Mouse (Mus musculus) brown adipose tissue, adult 24 weeks (tissue): ENCODE data around the gene Fdx1. TPM values are rescaled to one million over a fixed set of nuclear protein-coding genes. Genes with fewer than 3 reads are reported as not detected.

Experiments used
- H3K27ac ChIP-seq: fragments of 200-500 bp; replicated peaks from 2 replicates; pipeline ENCODE4 v1.5.1; 2012; ENCODE audit warnings: low read depth, mild to moderate bottlenecking, low read length
- H3K4me1 ChIP-seq: fragments of 200-500 bp; 2 replicates; pipeline ENCODE4 v1.6.1; 2012; ENCODE audit warnings: low read length, mixed read lengths; ENCODE audit not compliant: control insufficient read depth, insufficient read depth, insufficient read length
- H3K4me3 ChIP-seq: fragments of 200-500 bp; 2 replicates; pipeline ENCODE4 v1.5.1; 2012; ENCODE audit warnings: low read depth, mild to moderate bottlenecking, low read length, moderate library complexity; ENCODE audit not compliant: insufficient read depth
- polyA plus RNA-seq: library from polyadenylated mRNA; stranded (reverse); fragments of >200 nt; gene quantifications from 2 replicates; pipeline ENCODE4 v1.2.4, GENCODE M21; 2012; ENCODE audit not compliant: missing spikeins, insufficient read depth, insufficient read length

Fdx1 gene
- polyA plus RNA-seq, 1 experiment, result 169 TPM

DNA sequence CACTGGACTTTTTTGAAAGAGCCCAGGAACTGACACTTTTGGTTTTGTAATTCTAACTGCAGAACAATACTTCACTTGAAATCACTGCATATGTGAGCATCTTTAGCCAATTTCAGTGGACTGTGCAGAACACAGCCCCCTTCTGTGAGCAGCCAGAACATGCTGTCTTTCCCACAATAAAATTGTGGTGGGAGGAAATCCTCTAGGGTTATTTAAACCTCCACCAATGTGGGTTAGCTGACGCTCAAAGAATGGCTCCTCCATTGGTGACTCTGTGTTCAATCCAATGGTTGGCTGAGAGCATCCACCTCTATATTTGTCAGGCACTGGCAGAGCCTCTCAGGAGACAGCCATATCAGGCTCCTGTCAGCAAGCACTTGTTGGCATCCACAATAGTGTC lies 28.7 kb downstream of the Fdx1 start:
- H3K4me1 ChIP-seq, result no peaks in the 10 kb centered on the region
- no peak overlapping the region for H3K27ac ChIP-seq
- no peak overlapping the region for H3K4me3 ChIP-seq

DNA sequence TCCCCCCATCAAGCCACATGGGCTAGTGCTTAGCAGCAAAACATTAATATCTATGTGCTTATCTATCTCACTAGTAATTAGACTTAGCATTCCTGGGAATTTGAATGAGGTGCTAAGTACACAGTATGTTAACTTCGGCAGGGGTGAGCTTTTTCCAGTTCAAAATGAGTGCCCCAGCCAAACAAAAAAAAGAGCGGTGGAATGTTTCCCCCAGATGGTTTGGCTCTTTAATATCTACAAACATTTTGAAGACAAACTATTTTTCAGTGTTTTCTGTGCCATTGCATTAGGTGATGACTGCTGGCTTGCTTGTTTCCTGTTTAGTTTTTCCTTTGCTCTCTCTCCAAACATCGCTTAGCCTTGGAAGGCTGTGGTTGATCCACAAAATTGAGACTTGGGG lies 31.4 kb downstream of the Fdx1 start:
- no peaks in the 10 kb centered on the region for H3K4me1 ChIP-seq
- H3K27ac ChIP-seq, result no peak overlapping the region
- no peak overlapping the region for H3K4me3 ChIP-seq

DNA sequence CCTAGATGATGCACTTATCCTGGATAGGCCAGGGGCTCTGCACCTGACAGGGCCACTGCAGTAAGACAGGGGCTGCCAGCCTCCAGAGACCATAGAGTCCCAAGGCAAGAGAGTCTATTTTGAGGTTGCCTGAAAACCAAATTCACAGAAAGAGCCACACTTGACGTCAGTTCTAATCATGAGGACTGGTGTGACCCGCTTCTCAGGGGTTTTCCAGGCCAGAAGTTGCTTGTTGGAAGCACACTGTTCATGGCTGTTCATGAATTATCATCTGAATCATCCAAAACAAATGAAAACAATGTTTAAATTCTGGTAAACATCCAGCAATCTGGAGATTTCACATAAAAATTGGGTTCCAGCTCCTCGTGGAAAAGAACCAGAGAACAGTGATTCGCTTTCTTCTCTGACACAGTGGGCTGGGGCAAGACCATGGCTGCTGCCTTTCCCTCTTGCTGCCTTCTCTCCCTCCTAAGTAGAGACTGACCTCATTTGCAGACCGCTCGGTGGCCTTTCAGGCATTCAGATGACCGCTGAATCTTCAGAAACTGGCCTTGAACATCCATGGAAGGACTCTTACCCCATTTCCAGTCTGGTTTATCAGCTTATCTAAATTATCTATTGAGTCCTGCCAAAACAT lies 32.2 kb downstream of the Fdx1 start:
- no peak overlapping the region for H3K4me3 ChIP-seq
- no peaks in the 10 kb centered on the region for H3K4me1 ChIP-seq
- H3K27ac ChIP-seq, result no peak overlapping the region

DNA sequence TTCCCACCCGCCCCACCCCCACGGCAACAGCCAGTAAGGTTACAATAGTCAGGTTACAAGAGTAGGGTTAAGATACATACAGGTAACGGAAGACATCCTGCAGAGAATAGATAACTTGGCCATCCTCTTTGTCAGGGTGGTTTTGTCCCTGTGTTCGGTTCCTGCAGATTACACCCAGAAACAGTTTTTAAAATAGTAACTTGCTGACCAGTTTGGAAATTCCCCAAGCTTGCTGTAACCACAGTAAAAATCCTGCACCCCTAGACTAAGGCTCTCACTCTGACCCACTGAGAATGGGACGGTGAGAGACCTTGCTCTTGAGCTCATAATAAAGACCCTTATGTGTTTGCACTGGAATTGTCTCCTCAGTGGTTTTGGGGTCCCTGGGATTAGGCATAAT lies 33.4 kb downstream of the Fdx1 start:
- H3K4me3 ChIP-seq, result no peak overlapping the region
- H3K27ac ChIP-seq, result no peak overlapping the region
- no peaks in the 10 kb centered on the region for H3K4me1 ChIP-seq

DNA sequence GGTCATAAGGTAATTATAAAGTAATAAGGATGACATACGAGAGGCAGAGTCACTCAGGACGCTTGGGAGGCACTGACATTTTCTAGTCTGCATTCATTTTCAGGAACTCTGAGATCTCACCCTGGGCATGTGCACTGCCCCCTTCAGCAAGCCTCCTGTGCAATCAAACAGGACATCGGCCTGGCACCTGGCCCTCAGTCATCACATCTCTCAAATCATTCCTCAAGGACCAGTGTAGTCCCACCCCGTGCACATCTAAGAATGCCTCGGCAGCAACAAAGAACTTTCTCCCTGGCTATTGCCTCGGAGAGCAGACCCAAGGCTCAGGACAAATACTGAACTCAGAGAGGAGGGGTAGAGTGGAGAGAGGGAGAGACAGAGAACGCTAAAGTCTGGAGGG lies 34.7 kb downstream of the Fdx1 start:
- Histone ChIP-seq H3K27ac (no peak overlapping the region), H3K4me3 (no peak overlapping the region), H3K4me1 (no peaks in the 10 kb centered on the region)

DNA sequence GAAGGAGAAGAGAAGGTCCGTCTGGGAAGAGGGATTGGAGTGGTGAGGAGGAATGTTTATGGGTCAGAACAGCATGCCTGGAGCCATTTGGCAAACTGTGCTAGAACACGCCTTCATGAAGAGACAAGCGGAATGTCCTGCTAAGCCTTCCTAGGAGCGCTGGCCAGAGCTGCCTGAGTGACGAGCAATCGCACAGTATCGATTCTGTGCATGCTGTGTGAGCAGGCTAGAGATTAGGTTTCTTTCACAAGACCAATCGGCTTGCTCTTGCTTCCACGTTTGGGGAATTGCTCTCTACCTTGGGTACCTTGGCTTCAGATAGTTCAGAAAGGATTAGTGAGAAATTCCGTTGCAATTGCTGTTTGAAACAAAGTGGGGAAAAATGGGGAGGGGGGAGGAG lies 35.2 kb downstream of the Fdx1 start:
- H3K4me3 ChIP-seq, result no peak overlapping the region
- H3K27ac ChIP-seq, result no peak overlapping the region
- H3K4me1 ChIP-seq, result no peaks in the 10 kb centered on the region

DNA sequence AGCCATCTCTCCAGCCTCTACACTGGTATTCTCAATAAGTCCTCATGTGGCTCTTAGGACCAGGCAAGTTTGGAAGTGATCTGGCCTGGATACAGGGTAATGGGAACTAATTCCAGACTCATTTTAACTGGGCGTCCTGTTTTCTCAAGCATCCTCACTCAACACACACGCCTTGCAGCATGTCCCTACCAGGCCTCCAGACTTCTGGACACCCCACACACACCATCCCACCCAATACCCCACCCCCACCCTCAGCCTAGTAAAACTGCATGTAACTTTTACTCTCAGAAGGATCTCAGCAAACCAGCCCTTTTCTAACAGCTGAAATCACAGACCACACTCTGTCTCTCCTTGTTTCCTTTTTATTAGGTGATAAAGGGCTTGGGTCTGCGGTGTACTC lies 35.7 kb downstream of the Fdx1 start:
- H3K27ac ChIP-seq, result no peak overlapping the region
- H3K4me1 ChIP-seq, result no peaks in the 10 kb centered on the region
- H3K4me3 ChIP-seq, result no peak overlapping the region

DNA sequence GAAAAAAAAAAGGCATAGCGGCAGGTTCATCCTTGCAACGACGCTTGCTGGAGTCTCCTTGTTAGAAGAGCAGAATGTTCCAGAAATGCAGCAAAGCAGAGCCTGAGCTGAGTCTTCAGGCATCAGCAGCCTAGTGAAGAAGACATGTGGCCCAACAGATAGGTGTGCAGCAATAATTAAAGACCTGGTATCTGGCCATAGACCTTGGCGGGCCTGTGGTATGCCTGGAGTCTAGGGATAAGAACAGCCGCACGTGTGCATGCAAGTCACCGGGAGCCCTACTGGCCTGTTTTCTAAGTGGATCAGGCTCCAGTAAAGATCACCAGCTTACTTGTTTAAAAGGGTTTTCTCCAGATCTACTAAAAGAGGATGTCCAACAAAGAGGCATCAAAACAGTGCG lies 36.7 kb downstream of the Fdx1 start:
- no peak overlapping the region for H3K27ac ChIP-seq
- no peaks in the 10 kb centered on the region for H3K4me1 ChIP-seq
- H3K4me3 ChIP-seq, result no peak overlapping the region

DNA sequence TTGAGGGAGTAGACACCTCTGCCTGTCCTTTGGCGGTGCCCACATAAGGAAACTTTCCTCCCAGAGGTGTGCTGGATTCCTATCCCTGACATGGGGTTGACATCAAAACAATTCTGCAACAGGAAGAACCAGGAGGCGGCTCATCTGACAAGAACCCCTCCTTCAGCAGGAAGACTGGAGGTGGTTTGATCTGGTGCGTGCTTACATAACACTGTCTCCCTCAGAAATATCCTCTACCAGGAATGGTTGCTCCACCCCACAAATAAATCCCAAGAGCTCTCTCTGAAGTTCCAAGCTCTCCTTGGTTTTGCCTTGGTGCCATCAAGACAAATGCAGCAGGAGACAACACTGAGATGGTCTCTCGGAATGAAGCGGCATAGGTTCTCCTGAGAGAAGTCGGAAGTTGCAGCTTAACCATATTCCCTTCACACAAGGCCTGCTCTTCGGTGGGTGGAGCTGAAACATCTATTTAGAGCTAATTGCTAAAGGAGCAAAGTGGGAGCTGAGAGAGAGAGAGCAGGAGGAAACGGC lies 38.7 kb downstream of the Fdx1 start:
- no peak overlapping the region for H3K4me3 ChIP-seq
- no peaks in the 10 kb centered on the region for H3K4me1 ChIP-seq
- H3K27ac ChIP-seq, result no peak overlapping the region

DNA sequence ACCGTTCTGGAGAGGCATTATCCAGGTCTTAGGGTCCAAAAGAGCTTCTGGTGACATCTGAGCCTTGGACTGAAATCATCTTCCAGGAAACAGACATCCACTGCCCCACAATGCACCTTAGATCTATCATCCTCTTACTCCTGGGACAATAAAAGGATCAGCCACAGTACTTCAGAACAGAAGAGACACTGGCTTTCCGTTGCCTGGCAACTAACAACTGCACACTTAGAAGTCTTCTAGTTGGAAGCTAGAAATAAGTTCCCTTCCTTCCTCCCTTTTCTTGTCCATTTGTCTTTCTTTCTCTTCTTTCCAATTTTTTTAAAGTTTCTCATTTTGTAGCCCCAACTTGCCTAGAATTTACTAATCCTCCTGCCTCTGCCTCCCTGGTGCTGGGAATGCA lies 40.6 kb downstream of the Fdx1 start:
- no peak overlapping the region for H3K4me3 ChIP-seq
- H3K27ac ChIP-seq, result no peak overlapping the region
- no peaks in the 10 kb centered on the region for H3K4me1 ChIP-seq

DNA sequence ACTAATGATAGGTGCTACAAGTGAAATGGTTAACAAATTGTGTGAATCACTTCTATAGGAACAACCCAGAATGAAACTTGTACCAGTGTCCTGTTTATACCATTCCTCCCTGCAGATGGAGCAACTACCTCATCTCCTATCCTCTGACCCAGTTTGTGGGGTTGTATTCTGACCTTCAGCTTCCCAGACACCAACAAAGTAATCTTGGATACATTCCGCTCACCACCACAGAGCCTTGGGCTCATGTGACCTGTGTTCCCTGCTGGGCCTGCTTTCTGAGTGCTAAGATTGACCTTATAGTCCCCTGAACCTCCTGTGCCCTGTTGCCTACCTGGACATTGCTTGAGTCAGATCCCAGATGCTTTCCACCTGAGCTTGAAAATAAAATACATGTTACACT lies 47.8 kb downstream of the Fdx1 start:
- Histone ChIP-seq H3K27ac (no peak overlapping the region), H3K4me1 (no peaks in the 10 kb centered on the region), H3K4me3 (no peak overlapping the region)

DNA sequence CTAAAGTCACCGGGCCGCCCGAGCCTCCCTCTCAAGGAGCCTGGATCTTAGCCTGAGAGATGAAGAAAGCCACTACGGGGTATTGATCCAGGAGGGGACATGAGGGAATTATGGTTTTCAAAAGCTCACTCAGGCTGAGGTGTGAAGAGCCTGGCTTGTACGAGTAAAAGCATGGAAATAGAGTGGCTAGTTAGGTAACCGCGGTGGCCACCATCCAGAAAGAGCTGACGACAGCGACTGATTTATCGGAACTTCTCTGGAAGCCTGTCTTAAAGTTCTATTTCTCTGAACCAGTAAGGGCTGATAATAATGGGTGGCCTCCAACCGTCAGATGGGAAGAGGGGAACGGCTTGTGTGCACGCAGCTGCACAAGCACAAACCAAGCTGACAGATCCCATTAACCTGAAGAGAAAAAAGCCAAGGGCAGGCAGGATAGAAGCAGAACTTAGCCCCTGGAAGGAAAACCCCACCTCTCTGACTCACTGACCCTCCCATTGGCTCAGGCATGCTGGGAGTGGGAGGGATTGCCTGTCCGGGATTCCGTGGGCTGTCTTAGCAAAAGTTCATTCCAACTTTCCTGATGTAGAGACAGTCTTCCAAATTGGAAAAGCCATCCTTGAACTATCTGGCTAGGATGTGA lies 48.8 kb downstream of the Fdx1 start:
- Histone ChIP-seq H3K27ac (no peak overlapping the region), H3K4me1 (no peaks in the 10 kb centered on the region), H3K4me3 (no peak overlapping the region)

DNA sequence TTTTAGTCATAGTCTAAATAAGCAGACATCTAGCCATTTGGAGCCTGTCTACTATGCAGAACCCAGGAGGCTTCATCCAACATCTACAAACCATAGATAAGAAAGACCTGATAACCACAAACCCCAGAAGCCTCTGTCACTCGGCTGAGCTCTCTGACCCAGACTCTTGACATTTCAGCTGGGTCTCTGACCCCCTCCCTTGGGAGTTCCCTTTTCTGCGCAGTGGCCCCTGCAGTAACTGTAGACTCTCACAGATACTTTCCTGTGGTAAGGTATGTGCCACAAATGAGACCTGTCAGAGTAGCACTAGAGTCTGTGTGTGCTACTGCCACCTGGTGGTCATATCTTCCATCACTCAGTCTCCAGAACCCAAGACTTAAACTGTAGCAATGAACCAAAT lies 54.5 kb downstream of the Fdx1 start:
- Histone ChIP-seq H3K27ac (no peak overlapping the region), H3K4me1 (no peaks in the 10 kb centered on the region), H3K4me3 (no peak overlapping the region)

DNA sequence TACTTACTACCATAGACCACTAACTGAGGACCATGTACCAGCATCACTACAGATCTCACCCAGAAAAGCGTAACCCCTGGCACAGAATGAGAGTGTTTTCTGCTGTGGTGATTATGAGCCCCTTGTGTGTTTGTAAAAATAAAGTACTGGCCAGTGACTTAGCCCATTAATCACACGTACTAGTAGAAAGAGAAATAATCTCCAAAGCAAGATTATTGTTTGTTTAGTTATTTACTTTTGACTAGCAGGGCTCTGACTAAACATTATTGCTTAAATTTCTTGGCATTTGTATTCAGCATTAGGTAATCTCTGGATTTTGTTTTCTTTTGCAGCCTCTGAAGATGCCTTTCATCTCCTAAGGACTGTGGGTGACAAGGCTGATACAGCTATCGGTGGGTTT lies 55.1 kb downstream of the Fdx1 start:
- H3K27ac ChIP-seq, result no peak overlapping the region
- no peak overlapping the region for H3K4me3 ChIP-seq
- no peaks in the 10 kb centered on the region for H3K4me1 ChIP-seq

DNA sequence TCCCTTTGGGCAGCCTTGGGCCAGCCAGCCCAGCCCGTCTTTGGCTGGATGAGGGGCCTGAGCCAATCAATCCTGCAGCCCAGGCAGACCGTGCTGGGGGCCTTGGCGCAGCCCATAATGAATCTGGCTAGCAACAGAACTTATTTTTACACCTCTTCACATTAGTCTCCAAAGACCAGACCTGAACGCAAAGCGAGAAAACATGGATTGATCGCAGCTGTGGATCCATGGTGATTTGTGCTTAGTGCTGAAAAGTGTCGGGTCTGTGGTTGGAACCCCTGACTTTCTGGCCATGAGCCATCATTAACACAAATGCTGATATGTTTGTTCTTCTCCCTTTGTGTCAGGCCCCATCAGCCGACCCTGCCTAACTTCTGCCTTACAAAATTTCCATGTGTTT lies 56.4 kb downstream of the Fdx1 start:
- H3K4me1 ChIP-seq, result no peaks in the 10 kb centered on the region
- H3K27ac ChIP-seq, result no peak overlapping the region

More for the DNA sequence above, 56.4 kb downstream of the Fdx1 start:
- no peak overlapping the region for H3K4me3 ChIP-seq
